8 mouse cellular contexts compared by ENCODE assay signal in the genomic region with DNA sequence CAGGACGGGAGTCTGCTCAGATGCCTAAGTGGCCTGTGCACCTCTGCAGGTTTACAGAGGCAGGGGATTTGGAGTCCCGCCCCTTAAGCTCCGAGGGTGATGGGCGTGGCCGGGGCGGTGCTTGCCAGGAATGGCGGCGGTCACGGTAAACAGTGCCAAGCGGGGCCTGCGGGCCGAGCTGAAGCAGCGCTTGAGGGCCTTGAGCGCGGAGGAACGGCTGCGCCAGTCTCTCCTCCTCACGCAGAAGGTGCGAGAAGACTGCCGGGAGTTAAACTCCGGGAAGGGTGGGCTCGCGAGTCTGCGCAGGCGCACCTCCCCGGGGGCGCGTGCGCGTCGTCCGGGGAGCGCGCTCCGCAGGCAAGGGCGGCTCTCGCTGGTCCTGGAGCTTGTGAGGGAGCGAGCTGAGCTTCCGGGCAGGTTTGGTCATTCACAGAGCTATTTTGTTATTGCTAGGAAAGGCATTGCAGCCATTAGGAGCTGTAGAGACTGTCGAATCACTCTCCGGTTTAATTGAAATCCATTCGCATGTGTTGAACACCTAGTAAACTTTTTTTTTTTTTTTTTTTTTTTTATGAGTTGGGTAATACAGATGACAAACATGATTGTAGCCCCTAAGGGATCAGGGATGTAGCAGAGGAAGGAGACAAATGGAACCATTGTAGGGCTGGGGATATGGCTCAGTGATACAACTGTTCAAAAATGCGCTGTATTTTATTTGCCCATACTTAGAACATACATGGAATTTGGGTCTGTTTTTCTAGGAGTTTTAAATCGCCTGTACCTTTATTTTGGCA. TPM values are rescaled to one million over a fixed set of nuclear protein-coding genes. Genes with fewer than 3 reads are reported as not detected.
DNase-seq lines count a peak whose midpoint lies in the region; ATAC-seq and TF ChIP-seq lines count a peak whose summit lies in the region.
"Not testable (repeated sequence)": the region's sequence is repeated elsewhere in the genome, so short reads cannot be mapped to it uniquely, and the experiment has no call there.

No protein-coding gene starts in this region.

- ATAC-seq in hindbrain, embryonic 14.5 days (ENCODE audit: low FRiP score): peak; percentile 95
- peak; percentile 97 for ATAC-seq in lung, embryonic 16.5 days (ENCODE audit: low read depth)

- H3K36me3 ChIP-seq in hindbrain, embryonic 14.5 days (replicated peaks; ENCODE audit: control insufficient read depth, insufficient read depth); lung, embryonic 16.5 days (ENCODE audit: control insufficient read depth, insufficient read depth, low read length): not testable (repeated sequence)

- peak overlapping the region; percentile 72 for H3K4me3 ChIP-seq in gastrocnemius, adult 2 months
- H3K4me3 ChIP-seq in hindbrain, embryonic 14.5 days (replicated peaks; ENCODE audit: low read length): peak overlapping the region; percentile 27
- H3K4me3 ChIP-seq in lung, embryonic 16.5 days (ENCODE audit: low read length): peak overlapping the region; percentile 39

- 0 out of 2 replicates have a peak overlapping the region, but pooled peaks have one; percentile 11 for H3K9ac ChIP-seq in hindbrain, embryonic 14.5 days
- peak overlapping the region; percentile 39; the same call in 1 of the 2 replicates for H3K9ac ChIP-seq in lung, embryonic 16.5 days (ENCODE audit: low read length)

- intact Hi-C loops in gastrocnemius, adult 2 months (cut with DNase I): not testable (repeated sequence)

- peak overlapping the region; percentile 52 for H3K4me2 ChIP-seq in hindbrain, embryonic 14.5 days (replicated peaks)
- H3K4me2 ChIP-seq in lung, embryonic 16.5 days (ENCODE audit: low read depth, low read length): peak overlapping the region; percentile 51

- DNase-seq in NIH3T3 (ENCODE audit: low read depth): peak; percentile 25
- peak; percentile 89 to 91 for DNase-seq in cerebellum, postnatal 36 days
- peak; percentile 85 for DNase-seq in gastrocnemius, adult 2 months
- peak; percentile 32 for DNase-seq in hindbrain, embryonic 14.5 days (ENCODE audit: low spot score)
- peak; percentile 95 to 97 for DNase-seq in layer of hippocampus, postnatal 14 days (ENCODE audit: low spot score in 2 of 2)
- peak; percentile 89 for DNase-seq in ovary, adult 18-20 months (ENCODE audit: low spot score)
- DNase-seq in thymus, postnatal 14 days: peak; percentile 80

- H3K4me1 ChIP-seq in hindbrain, embryonic 14.5 days (replicated peaks; ENCODE audit: control insufficient read depth, insufficient read depth, low read length); lung, embryonic 16.5 days (replicated peaks; ENCODE audit: control insufficient read depth, insufficient read depth, low read length): not testable (repeated sequence)

- H3K27me3 ChIP-seq in hindbrain, embryonic 14.5 days (ENCODE audit: control insufficient read depth, insufficient read depth, low read length); lung, embryonic 16.5 days (ENCODE audit: control insufficient read depth, insufficient read depth, low read depth, low read length): not testable (repeated sequence)

- H3K9me3 ChIP-seq in hindbrain, embryonic 14.5 days (ENCODE audit: control insufficient read depth, low read length); lung, embryonic 16.5 days (ENCODE audit: control insufficient read depth, low read length): not testable (repeated sequence)

- peak overlapping the region; percentile 84 for H3K27ac ChIP-seq in gastrocnemius, adult 2 months
- H3K27ac ChIP-seq in hindbrain, embryonic 14.5 days: peak overlapping the region; percentile 64; the same call in 1 of the 2 replicates
- H3K27ac ChIP-seq in lung, embryonic 16.5 days (ENCODE audit: low read length): 0 out of 2 replicates have a peak overlapping the region, but pooled peaks have one; percentile 59

- TF ChIP-seq CTCF in gastrocnemius, adult 2 months (IDR thresholded peaks at IDR 0.05): not testable (repeated sequence)

- 7% methylated on average over 15 of the region's 44 CpGs for WGBS in hindbrain, embryonic 14.5 days
- WGBS in lung, embryonic 16.5 days: 5% methylated on average over 6 of the region's 44 CpGs

RNA-seq across cellular contexts. Expression of a gene that starts 0.8 kb away (rescaled TPM):
- 10 to 100 TPM; 10.3 to 16.4 TPM for total RNA-seq in gastrocnemius, adult 2 months (2021)
- polyA plus RNA-seq in hindbrain, embryonic 14.5 days (2014; fragmentation: Nextera tagmentation; extraction: Ambion mirVana): 10.4 and 16.8 TPM in 2 replicates
- 10 to 100 TPM; 32.6 to 36.8 TPM for total RNA-seq in layer of hippocampus, postnatal 14 days (2021)
- 32.8 and 36.5 TPM in 2 replicates for polyA plus RNA-seq in lung, embryonic 16.5 days (2015; fragmentation: Nextera tagmentation; extraction: Ambion mirVana)

RNA-seq across cellular contexts. Expression of a gene that starts 12.1 kb away (rescaled TPM):
- total RNA-seq in gastrocnemius, adult 2 months (2021): not detected
- 0.73 TPM in 1 of 2 replicates, not detected in the other for polyA plus RNA-seq in hindbrain, embryonic 14.5 days (2014; fragmentation: Nextera tagmentation; extraction: Ambion mirVana)
- total RNA-seq in layer of hippocampus, postnatal 14 days (2021): not detected
- 1.2 and 3.1 TPM in 2 replicates for polyA plus RNA-seq in lung, embryonic 16.5 days (2015; fragmentation: Nextera tagmentation; extraction: Ambion mirVana)

RNA-seq across cellular contexts. Expression of a gene that starts 12.3 kb away (rescaled TPM):
- total RNA-seq in gastrocnemius, adult 2 months (2021): not detected
- 0.52 and 1.1 TPM in 2 replicates for polyA plus RNA-seq in hindbrain, embryonic 14.5 days (2014; fragmentation: Nextera tagmentation; extraction: Ambion mirVana)
- total RNA-seq in layer of hippocampus, postnatal 14 days (2021): not detected
- 11.2 and 12.7 TPM in 2 replicates for polyA plus RNA-seq in lung, embryonic 16.5 days (2015; fragmentation: Nextera tagmentation; extraction: Ambion mirVana)

Comparison
In these comparisons a context has a peak if more than half of its experiments do, and no peak if none do; other contexts are left out.
1. Peak in every context shown above with its lines: DNase-seq, ATAC-seq, H3K4me3 ChIP-seq and H3K27ac ChIP-seq.
2. DNase-seq: peak in every context shown above with its lines; median percentile 96 in layer of hippocampus, postnatal 14 days; 90 in cerebellum, postnatal 36 days; 89 in ovary, adult 18-20 months; 85 in gastrocnemius, adult 2 months; 80 in thymus, postnatal 14 days; 32 in hindbrain, embryonic 14.5 days; 25 in NIH3T3.